Mouse (Mus musculus) CD4-positive, CD25-positive, alpha-beta regulatory T cell, adult 9 weeks (primary cell): ENCODE measurements around the gene Zfp65. TPM values are rescaled to one million over a fixed set of nuclear protein-coding genes. Genes with fewer than 3 reads are reported as not detected.

ENCODE experiments used
- polyA plus RNA-seq: library from polyadenylated mRNA; unstranded; fragments of 100-300 nt; shearing (Covaris generic); gene quantifications from one replicate; pipeline ENCODE4 v1.2.1, GENCODE M21; 2017

The Zfp65 gene
- polyA plus RNA-seq, result 12.0 TPM

DNA sequence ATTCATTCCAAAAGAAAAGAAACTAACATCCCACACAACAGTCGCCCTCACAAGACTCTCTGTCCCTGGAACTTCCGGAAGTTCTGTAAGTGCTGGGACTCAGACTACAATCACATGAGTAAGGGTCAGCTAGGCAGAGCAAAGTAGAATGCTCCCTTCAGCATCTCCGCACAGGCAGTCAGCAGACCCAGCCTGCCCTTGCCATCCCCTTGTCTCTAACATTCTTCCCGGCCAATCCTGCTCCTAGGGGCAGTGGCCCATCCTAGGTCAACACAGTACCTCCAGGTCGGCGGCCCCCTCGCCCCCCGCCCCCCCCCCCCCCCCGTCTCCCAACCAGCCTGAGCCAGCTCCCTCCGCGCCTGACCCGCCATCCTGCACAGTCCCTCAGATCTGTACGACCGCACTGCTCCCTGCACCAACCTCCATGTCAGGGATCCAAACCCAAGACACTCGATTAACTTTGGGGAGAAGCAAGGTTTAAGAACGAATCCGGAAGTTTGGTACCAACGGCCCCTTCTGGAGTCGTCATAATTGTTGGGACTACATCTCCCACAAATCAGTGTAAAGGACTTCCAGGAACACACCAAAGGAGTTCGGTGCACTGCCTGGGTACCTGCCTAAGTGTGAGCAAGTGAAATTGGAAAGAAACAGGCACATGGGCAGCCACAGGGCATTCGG, at the start of gene Zfp65:
TSS of gene Zfp65 (minus strand) at position 533 of the 678 bp plus-strand sequence.

DNA sequence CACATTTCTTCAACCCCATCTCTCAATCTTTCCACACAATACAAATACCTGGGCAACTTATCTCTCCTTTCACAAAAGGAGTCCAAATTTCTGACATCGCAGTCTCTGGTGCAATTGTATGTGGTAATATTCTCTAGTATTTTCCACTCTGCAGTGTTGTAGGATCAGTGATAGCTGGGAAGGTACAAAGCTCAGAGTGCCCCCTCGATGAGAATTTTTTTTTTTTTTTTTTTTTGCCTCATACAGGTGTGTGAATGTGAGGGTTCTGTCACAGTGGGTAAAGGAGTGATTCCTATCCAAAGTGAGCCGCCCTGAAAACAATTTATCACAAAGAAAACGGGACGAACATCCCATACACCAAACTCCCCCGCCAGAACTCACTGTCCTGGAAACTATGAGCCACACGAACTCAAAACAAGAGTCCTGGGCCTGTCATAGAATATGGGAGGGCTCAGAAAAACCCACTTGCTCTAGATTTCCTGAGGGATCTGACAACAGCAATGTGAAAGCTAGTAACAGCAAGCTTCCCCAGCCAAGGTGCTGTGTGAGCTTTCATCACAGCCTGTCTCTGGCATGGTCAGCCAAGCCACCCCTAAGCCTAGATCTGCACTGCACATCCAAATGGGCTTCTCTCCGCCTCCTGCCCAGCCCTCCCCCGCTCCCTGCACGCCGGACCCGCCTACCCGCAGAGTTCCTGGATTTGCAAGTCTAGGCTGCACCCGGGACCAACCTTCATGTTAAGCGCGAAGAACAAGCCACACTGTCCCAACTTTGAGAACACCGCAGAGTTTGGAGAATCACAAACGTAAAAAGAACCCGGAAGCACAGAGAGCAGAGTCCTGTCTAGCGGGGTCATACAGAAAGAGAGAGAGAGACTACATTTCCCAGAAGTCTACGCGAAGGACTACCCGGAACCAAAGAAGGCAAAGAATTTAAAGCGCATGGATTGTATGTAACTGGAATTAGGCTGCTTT, 25.6 kb upstream of the Zfp65 start, which contains the start of gene Zfp85:
TSS of gene Zfp85 (minus strand) at position 896 of the 974 bp plus-strand sequence.

DNA sequence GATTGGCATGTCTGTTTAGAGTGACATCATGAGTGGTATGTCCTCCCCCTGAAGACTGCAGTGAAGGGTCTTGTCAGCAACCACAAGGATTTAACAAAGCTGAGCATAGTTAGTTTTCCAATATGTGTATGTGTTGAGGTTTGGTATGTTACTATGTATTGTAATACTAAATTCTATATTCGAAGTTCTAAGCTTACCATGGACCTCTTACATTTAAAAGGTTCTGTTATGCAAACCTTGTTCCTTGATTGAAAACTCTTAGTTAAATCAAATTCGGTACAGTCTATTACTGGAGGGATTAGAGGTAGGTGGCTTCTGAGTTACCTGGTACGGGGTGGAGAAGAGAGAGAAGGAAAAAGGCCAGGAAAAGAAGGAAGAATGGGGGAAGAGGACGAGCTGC, 42.0 kb downstream of the Zfp65 start, which contains the start of gene Zfp738:
TSS of gene Zfp738 (minus strand) at position 101 of the 400 bp plus-strand sequence.

Other genes with a start within 250 kb of the Zfp65 start
- 13.3 TPM for gene Zfp874b, start 244.9 kb downstream of the Zfp65 start, polyA plus RNA-seq
- gene Zfp58, start 228.6 kb downstream of the Zfp65 start, polyA plus RNA-seq, result 19.6 TPM
- 1.5 TPM for gene Gm26965, start 203.0 kb downstream of the Zfp65 start, polyA plus RNA-seq
- 58.4 TPM for gene Zfp87, start 203.0 kb downstream of the Zfp65 start, polyA plus RNA-seq
- gene Zfp748, start 175.3 kb downstream of the Zfp65 start, polyA plus RNA-seq, result 22.5 TPM
- 8.2 TPM for gene Zfp729b, start 119.5 kb downstream of the Zfp65 start, polyA plus RNA-seq
- gene Gm49345, start 91.4 kb downstream of the Zfp65 start, polyA plus RNA-seq, result 5.4 TPM
- 8.1 TPM for gene Zfp729a, start 91.4 kb downstream of the Zfp65 start, polyA plus RNA-seq
- 25.0 TPM for gene Zfp738, start 42.1 kb downstream of the Zfp65 start, polyA plus RNA-seq
- gene Zfp85, start 26.1 kb upstream of the Zfp65 start, polyA plus RNA-seq, result 10.1 TPM
- 2.1 TPM for gene Zfp493, start 50.5 kb upstream of the Zfp65 start, polyA plus RNA-seq
- gene Zfp273, start 84.6 kb upstream of the Zfp65 start, polyA plus RNA-seq, result 7.4 TPM
- gene Gm10037, start 101.9 kb upstream of the Zfp65 start, polyA plus RNA-seq, result 0.76 TPM
- gene BC048507, start 134.2 kb upstream of the Zfp65 start, polyA plus RNA-seq, result 0.55 TPM